Mouse (Mus musculus): ENCODE measurements around the gene Zfp747.

GRCm38 (mm10) chr7:127342888-127343287 lies 33.0 kb downstream of the Zfp747 start:
- no peak for TF ChIP-seq EP300 (optimal IDR thresholded peaks at IDR 0.05)
- no peak for TF ChIP-seq CTCF (IDR thresholded peaks at IDR 0.05; ENCODE audit: low read depth)

Data from stomach, postnatal 0 days (tissue).